Mouse (Mus musculus) liver, embryonic 14.5 days (tissue): ENCODE data around the gene Epop.

Experiments used
- CTCF ChIP-seq: IDR thresholded peaks from 2 replicates; pipeline ENCODE4 v1.5.1; 2016; ENCODE audit warnings: antibody characterized with exemption, low read depth, control low read depth
- EP300 ChIP-seq: IDR thresholded peaks from 2 replicates; pipeline ENCODE4 v1.6.1; 2016; ENCODE audit warnings: antibody characterized with exemption, low read depth

GRCm38 (mm10) chr11:97629576-97629975 lies at the start of gene Epop:
- TF ChIP-seq CTCF (no peak), EP300 (no peak)
